Mouse (Mus musculus): ENCODE results near the gene Slc6a12. TPM values are rescaled to one million over a fixed set of nuclear protein-coding genes. Genes with fewer than 3 reads are reported as not detected.
"Not testable (repeated sequence)": the region's sequence is repeated elsewhere in the genome, so short reads cannot be mapped to it uniquely, and the experiment has no call there.

Slc6a12 gene
- polyA plus RNA-seq, 1 experiment = not detected

DNA sequence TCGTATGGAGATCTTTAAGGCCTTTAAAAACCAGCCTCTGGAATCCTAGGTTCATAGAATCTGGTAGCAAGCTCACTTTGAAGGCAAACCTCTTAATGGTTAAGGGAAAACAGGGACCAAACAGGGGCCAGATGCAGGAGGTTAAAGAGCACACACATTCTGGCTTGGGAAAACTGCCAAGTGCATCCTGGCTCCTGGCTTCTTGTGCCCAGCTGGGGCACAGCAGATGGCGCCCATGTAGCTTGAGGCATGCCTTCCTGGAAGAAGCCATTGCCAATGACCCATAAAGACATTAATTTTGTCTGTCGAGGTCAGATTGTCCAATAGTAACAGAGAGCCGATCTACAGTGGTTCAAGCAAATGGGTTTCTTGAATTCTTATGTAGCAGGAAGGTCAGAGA lies 21.1 kb downstream of the Slc6a12 start:
- no peaks in the 10 kb centered on the region for H3K4me1 ChIP-seq (ENCODE audit: control insufficient read depth, insufficient read depth, low read length)
- TF ChIP-seq POLR2A (IDR thresholded peaks at IDR 0.05; ENCODE audit: low read depth, low read length) (no peak), CTCF (IDR thresholded peaks at IDR 0.05; ENCODE audit: borderline replicate concordance, insufficient read depth, low read length) (no peak)
- no peak overlapping the region for H3K27ac ChIP-seq (ENCODE audit: insufficient read depth, low read length)
- H3K4me3 ChIP-seq (ENCODE audit: insufficient read depth, low read length) = no peak overlapping the region

DNA sequence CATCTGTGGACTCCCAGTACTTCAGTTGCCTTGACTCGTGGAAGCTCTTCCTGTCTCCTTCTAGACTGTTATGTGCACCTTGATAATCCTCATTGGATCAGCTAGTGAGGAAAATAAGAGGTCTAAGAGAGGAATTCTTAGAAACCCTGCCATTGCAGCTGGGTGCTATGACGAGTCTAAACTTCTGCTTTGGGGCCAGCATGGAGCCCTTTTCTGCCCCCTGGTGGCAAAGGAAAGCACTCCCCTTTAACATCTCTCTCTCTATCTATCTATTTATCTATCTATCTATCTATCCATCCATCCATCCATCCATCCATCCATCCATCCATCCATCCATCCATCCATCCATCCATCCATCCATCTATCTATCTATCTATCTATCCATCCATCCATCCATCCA lies 23.7 kb downstream of the Slc6a12 start:
- not testable (repeated sequence) for H3K4me3 ChIP-seq (ENCODE audit: insufficient read depth, low read length); H3K27ac ChIP-seq (ENCODE audit: insufficient read depth, low read length); H3K4me1 ChIP-seq (ENCODE audit: control insufficient read depth, insufficient read depth, low read length)
- 0 out of 2 replicates have a peak, but pooled peaks have one; percentile 10 for TF ChIP-seq CTCF (IDR thresholded peaks at IDR 0.05; ENCODE audit: borderline replicate concordance, insufficient read depth, low read length)

DNA sequence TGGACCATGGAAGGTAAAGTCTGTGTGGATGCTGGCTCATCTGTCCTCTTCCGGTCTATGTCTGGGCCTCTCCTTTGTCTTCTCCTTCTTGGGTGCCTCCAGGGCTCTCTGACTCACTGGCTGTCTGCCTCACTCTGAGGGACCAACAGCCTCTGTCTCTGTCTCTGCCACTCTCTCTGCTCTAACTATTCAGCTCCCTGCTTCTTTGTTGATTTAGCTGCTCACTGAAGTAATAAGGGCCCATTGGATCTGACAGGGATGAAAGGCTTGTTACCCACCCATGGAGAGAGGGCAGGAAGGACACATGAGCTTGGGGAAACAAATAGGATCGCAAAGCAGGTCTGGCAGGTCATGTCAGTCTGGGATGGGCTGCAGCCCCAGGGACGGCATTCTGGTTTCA lies 24.2 kb downstream of the Slc6a12 start:
- TF ChIP-seq POLR2A (IDR thresholded peaks at IDR 0.05; ENCODE audit: low read depth, low read length) (no peak), CTCF (IDR thresholded peaks at IDR 0.05; ENCODE audit: borderline replicate concordance, insufficient read depth, low read length) (no peak)

DNA sequence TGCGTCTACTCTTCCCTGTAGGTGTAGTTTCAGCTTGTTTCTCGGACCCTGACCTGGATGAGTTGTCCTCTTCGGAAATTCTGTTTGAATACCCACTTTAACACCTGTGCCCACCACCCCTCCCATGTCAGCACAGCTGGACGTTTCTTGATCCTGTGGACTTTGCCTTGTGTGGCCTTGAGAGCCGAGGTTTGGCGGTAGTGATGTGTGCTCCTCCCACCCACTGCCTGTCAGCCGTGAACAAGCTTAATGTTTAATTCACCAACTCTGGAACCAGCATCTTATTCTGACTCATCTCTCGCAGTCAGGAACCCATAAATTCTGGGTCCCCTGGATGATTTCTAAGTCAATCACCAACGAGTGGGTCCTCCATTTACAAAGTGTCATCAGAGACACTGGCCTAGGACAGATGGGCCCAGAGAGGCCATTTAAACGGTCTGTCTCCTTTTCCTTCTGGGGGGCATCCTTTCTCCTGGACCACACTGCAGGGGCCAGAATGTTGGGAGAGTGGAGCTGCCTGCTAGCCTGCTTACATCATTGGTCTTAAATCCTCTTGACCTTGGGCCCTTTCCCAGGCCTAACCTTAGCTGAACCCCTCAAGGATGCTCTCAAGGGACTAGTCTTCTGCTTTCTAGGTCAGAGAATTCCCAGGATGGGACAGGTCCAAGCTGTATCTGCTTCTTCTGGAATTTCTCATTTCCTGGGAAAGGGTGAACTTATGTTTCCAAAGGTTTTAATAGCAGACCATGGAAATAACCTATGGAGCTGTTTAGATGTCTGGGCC lies 28.5 kb downstream of the Slc6a12 start:
- Histone ChIP-seq H3K27ac (ENCODE audit: insufficient read depth, low read length) (no peak overlapping the region), H3K4me1 (ENCODE audit: control insufficient read depth, insufficient read depth, low read length) (no peaks in the 10 kb centered on the region), H3K4me3 (ENCODE audit: insufficient read depth, low read length) (no peak overlapping the region)
- TF ChIP-seq POLR2A (IDR thresholded peaks at IDR 0.05; ENCODE audit: low read depth, low read length) = no peak
- TF ChIP-seq CTCF (IDR thresholded peaks at IDR 0.05; ENCODE audit: borderline replicate concordance, insufficient read depth, low read length) = no peak

More for the DNA sequence above, 24.2 kb downstream of the Slc6a12 start:
- Histone ChIP-seq H3K4me3 (ENCODE audit: insufficient read depth, low read length) (no peak overlapping the region), H3K4me1 (ENCODE audit: control insufficient read depth, insufficient read depth, low read length) (no peaks in the 10 kb centered on the region), H3K27ac (ENCODE audit: insufficient read depth, low read length) (no peak overlapping the region)

DNA sequence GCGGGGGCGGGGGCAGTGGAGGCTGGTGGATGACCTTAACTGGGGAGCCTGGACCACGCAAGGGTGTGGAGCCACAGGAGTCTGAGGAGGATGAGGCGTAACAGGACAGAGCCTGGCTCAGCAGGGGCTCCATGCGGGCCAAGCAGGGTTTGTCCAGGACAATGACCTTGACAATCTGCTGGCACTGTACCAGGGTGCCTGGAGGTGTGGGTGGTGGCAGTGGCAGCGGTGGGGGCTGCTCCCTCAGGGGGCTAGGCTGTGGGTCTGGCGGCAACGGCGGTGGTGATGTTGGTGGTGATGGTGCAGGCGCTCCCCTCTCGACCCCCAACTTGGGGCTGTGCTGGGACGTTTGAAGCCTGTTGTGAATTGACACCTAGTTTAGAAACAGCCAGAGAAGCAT lies 33.3 kb downstream of the Slc6a12 start:
- no peak overlapping the region for H3K27ac ChIP-seq (ENCODE audit: insufficient read depth, low read length)
- TF ChIP-seq CTCF (IDR thresholded peaks at IDR 0.05; ENCODE audit: borderline replicate concordance, insufficient read depth, low read length) = no peak
- no peak for TF ChIP-seq POLR2A (IDR thresholded peaks at IDR 0.05; ENCODE audit: low read depth, low read length)
- no peaks in the 10 kb centered on the region for H3K4me1 ChIP-seq (ENCODE audit: control insufficient read depth, insufficient read depth, low read length)
- no peak overlapping the region for H3K4me3 ChIP-seq (ENCODE audit: insufficient read depth, low read length)

DNA sequence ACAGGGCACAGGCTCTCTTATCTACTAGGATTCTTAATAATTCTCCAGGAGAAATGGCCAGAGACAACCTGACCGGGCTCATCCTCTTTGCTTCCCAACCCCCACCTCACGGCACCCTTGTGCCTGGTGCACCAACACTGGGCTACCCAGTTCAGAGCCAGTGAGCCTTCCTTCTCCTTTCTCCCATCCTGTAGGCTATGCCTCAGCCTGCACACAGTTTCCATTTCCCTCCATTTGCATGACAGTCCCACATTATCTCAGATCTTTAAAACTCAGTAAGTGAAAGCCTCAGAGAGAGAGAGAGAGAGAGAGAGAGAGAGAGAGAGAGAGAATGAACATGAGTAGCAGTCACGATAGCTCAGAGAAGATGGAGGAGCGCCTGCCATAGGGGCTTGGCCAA lies 35.4 kb downstream of the Slc6a12 start:
- Histone ChIP-seq H3K27ac (ENCODE audit: insufficient read depth, low read length) (no peak overlapping the region), H3K4me3 (ENCODE audit: insufficient read depth, low read length) (no peak overlapping the region), H3K4me1 (ENCODE audit: control insufficient read depth, insufficient read depth, low read length) (no peaks in the 10 kb centered on the region)
- TF ChIP-seq POLR2A (IDR thresholded peaks at IDR 0.05; ENCODE audit: low read depth, low read length) (no peak), CTCF (IDR thresholded peaks at IDR 0.05; ENCODE audit: borderline replicate concordance, insufficient read depth, low read length) (no peak)

DNA sequence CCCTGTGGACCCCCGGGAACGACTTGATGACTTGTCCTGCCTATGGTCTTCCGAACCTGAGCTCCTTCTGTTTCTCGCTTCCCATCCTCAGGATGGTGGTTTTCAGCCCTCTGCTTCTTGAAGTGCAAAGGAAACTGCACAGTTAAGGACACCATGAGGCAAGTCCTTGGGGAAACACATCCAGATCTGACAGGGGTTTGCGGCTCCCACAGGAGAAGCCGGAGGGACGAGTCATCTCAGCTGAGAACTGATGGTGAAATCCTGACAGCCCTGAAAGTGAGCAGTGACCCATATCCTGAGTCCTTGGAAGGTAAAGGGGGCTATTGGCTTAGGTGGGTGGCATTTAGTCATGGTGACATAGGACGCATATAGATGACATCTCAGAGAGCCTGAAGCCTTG lies 37.7 kb downstream of the Slc6a12 start:
- no peak overlapping the region for H3K4me3 ChIP-seq (ENCODE audit: insufficient read depth, low read length)
- TF ChIP-seq POLR2A (IDR thresholded peaks at IDR 0.05; ENCODE audit: low read depth, low read length) (no peak), CTCF (IDR thresholded peaks at IDR 0.05; ENCODE audit: borderline replicate concordance, insufficient read depth, low read length) (no peak)
- no peak overlapping the region for H3K27ac ChIP-seq (ENCODE audit: insufficient read depth, low read length)
- no peaks in the 10 kb centered on the region for H3K4me1 ChIP-seq (ENCODE audit: control insufficient read depth, insufficient read depth, low read length)

DNA sequence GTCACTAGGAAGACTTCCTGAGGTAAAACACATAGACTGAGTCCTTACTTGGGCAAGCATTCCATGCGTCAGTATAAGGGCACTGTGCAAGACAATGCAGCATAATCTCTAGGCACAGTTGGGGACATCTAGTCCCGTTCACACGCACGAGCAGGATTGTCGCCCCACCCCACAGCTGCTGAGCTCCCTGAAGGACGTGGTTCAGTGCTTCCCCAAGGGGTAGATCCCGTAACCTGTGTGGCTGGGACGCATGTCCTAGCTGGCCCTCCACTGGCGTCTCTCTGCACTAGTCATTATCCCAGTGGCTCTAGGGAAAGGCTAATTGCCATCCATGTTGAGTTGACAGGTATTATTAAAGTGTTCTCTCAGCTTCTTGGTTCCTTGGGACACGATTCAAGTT lies 39.2 kb downstream of the Slc6a12 start:
- TF ChIP-seq CTCF (IDR thresholded peaks at IDR 0.05; ENCODE audit: borderline replicate concordance, insufficient read depth, low read length) (no peak), POLR2A (IDR thresholded peaks at IDR 0.05; ENCODE audit: low read depth, low read length) (no peak)
- Histone ChIP-seq H3K4me1 (ENCODE audit: control insufficient read depth, insufficient read depth, low read length) (no peaks in the 10 kb centered on the region), H3K4me3 (ENCODE audit: insufficient read depth, low read length) (no peak overlapping the region), H3K27ac (ENCODE audit: insufficient read depth, low read length) (no peak overlapping the region)

DNA sequence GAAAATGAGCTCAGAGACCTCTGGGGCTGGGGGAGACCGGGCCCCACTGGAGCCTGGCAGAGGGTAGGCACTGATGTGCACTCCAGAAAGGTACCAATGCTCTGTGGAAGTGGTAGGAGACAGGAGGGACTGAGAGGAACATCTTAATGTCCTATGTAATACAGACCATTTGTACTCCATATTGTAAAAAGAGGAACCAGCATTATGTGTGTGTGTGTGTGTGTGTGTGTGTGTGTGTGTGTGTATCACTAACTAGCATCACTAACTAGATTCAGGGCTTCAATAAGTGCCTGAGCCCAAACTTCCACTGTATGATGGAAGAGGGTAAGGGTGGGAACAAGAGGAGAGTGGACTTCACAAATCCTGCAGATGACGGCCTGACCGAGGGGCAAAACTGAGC lies 42.5 kb downstream of the Slc6a12 start:
- Histone ChIP-seq H3K27ac (ENCODE audit: insufficient read depth, low read length) (no peak overlapping the region), H3K4me1 (ENCODE audit: control insufficient read depth, insufficient read depth, low read length) (no peaks in the 10 kb centered on the region), H3K4me3 (ENCODE audit: insufficient read depth, low read length) (no peak overlapping the region)
- no peak for TF ChIP-seq CTCF (IDR thresholded peaks at IDR 0.05; ENCODE audit: borderline replicate concordance, insufficient read depth, low read length)
- no peak for TF ChIP-seq POLR2A (IDR thresholded peaks at IDR 0.05; ENCODE audit: low read depth, low read length)

DNA sequence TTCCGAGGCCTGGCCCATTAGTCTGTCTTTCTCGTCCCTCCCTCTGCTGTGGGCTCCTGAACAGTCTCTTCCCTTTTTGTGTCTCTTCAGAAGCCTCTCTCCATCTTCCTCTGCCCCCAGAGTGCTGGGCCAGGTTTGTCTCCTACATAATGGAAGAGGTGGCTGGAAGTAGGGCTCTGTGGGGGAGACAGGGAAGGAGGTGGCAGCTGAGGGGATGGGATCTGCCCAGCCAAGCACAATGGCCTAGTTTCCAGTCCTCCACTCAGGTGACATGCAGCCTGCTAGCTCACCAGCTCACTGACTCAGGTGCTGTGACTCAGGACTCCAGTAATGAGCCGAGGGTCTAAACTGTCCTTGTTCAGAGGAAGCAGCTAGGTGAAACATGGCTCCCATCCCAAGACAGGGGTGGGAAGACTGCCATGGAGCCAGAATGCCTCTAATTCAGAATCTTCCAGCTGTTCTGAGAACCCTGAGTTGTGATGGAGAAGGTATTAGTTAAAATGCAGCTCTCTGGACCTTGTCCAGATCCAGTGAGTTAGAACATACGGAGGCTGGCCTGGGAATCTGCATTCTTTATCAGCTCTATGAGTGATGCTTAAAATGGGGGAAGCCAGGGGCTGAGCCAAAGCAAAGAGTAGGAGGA lies 49.9 kb downstream of the Slc6a12 start:
- no peaks in the 10 kb centered on the region for H3K4me1 ChIP-seq (ENCODE audit: control insufficient read depth, insufficient read depth, low read length)
- no peak overlapping the region for H3K4me3 ChIP-seq (ENCODE audit: insufficient read depth, low read length)
- TF ChIP-seq CTCF (IDR thresholded peaks at IDR 0.05; ENCODE audit: borderline replicate concordance, insufficient read depth, low read length) (no peak), POLR2A (IDR thresholded peaks at IDR 0.05; ENCODE audit: low read depth, low read length) (no peak)
- H3K27ac ChIP-seq (ENCODE audit: insufficient read depth, low read length) = no peak overlapping the region

Data from embryonic fibroblast, embryonic 13.5 days (primary cell).